Mouse (Mus musculus): ENCODE measurements around the gene Hecw2.

Gene Hecw2

DNA sequence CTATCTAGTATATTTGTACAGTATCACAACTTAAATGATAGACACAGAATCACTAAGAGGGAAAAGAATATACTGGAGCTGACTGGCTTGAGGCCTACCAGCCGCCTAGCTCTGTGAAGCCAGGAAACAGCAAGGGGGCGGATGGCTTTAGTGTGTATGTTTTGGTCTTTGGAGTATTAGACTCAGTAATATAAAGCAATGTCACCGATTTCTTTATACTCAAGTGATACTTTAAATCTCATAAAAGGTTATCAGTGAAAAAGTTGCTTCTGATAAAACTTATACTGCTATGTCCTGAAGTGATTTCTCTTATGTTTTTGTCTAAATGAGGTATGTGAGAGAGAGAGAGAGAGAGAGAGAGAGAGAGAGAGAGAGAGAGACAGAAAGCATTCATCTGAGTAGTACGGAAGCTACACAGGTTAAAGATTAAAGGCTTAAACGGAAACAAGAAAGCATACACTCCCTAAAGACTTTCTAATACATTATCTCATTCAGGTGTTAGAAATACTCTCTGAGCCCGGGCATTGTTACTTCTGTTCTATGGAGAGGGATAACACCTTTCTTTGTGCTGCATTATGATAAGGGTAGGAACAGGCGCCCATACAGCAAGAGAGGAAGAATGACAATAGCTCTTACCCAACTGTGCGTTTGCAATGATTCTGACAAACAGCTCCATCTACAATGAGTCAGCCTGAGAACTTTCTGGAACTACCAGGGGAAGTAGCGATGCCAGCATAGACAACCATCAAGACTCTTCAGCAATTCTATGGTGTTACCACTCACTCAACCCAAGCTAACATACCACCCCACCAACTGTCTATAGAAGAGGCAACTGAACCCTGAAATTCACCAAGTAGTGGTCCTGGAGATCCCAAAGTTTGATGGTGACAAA is 370.3 kb downstream of the Hecw2 start:
- DNase-seq, result no peak

DNA sequence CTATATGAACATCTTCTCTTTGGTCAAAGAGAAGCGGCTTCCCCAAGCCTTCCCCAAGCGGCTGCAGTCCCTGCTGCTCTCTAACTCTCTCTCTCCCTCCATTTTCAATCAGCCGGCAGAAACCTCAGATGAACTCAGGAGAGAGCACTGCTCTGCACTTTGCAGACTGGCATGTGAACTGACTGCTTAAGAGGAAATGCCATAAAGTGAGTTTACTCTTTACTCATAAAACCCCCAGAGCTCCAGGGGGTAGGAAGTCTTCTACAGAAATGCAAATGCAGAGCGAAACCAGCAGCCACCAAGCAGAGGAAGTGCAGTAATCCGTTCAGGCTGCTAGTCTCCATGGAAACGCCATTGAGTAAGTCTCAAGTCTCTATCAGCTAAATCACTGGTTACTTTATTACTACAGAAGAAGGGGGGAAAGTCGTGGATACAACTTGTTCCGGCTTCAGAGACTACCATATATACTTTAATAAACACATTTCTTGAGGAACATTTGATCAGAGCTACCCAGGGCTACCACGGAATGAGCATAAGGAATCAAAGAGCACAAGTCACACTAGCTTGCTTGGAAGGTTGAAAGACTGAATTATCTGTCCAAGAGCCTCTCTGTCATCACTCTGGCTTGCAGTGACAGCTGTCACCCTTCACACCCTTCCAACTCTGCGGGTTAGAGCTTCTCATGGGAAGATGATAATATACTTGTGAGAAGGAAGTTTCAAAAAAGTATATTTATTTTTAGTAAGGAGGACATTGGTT is 371.1 kb downstream of the Hecw2 start:
- no peak for DNase-seq

DNA sequence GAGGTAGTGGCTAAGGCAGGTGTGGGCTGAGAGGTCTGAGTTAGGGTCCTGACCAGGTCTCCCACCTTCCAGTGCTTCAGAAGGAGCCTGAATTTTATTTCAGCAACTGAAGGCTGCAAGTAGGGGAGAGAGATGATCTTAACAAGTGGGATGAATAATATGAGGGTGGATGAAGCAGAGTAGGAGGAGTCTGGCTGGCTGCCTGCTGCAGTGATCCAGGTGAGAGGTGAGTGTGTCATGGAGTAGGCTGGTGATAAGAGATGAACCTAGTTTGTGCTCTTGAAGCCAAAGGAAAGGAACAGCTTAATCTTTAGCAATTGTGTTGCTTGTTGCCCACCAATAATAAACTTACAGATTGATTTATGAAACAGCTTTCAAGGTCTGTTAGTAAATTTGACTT is 373.0 kb downstream of the Hecw2 start:
- DNase-seq, result no peak

DNA sequence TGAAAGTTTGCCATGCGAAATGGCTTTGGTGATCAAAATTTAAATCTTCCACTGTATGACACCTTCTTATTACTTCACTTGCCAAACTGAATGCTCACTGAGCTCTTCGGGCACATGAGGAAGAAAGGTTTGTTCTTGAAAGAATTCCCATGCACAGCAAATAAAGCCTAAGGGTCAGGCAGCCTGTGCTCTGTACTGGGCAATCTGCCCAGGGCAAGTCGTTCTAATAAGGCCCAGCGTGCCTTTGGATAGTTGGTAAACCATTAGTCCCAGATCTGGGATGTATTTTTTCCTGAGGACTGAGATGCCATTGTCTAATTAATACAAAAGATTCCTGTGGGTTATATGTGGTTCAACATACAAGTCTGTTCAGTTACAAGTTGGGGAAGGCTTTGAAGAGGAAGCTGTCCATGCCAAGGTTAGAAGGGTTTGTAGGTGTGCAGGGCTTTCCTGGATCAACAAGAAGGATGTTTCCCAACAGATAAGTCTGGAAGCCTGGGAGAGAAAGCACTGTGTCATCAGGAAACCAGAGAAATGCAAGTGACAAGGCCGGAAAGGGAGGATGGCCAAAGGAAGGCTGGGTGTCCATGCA is 374.8 kb downstream of the Hecw2 start:
- no peak for DNase-seq

DNA sequence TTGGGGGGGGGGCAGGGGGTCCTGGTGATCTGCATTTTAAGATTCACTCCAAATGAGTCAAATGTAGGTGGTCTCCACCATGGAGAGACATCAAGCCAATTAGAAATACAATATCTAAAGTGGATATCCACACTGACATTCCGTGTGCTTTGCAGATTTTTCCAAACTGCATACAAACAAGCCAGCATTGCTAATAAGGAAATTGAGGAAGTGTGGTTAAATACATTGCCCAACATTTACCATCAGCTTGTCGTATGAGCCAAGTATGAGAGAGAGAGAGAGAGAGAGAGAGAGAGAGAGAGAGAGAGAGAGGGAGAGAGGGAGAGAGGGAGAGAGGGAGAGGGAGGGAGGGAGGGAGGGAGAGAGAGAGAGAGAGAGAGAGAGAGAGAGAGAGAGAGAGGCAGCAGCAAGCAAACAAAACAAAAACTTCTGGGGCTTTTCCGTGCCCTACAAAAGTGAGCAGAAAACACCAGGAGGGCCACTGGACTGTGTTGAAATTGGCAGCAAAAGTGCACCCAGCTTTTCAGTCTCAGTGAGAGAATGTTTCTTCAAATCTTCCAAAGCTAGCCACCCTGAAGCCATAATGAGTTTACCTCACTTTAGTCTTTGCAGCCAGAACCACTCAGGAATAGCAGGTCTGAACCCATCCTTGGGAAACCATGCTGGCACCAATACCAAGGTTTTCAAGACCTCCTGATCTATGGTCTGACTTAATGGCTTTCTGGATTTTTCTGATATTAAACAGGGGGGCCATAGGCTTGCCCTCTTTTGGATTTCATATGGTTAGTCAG is 376.7 kb downstream of the Hecw2 start:
- DNase-seq, result no peak

DNA sequence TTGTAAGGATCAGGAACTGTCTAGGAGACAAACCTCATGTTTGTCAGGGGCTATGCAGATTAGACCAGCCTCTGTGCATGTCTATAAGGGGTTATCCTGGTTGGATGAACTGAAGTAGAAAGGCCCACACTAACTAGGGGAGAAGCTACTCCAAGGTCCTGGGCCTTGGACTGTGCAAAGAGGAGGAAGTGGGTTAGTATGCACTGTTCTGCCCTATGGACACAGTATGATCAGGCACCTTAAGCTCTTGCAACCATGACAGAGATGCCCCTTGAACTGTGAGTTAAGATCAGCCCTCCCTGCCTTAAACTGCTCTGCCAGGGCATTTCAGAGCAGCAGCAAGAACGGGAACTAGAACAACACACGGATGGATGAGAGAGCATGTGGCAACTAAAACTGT is 378.6 kb downstream of the Hecw2 start:
- no peak for DNase-seq

DNA sequence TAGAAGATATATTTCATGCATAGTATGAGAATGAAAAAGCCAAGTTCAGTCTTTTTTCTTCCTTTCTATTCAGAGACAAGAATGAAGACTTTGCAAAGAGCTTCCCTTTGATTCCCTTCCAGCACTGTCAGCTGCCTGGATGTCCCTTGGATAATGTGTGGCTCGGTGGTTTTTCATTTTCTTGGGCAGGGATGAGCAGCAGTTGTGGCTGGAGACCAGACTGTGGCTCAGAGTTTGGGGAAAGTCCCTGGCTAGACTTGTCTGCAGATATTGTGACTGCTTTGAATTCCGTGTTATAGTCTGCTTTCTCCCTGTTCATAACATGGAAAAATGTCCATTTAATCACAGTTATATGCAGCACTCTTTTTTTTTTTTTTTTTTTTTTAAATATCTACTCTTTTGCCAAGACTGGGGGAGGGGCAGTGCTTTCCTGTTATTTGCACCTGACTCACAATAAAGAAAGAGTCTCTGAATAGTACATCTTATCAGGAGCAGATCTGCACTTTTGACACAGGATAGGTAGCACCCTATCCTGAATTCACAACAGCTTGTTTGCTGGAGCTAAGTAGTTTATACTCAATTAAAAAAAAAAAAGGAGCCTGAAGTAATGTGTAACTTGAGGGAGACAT is 380.8 kb downstream of the Hecw2 start:
- no peak for DNase-seq

DNA sequence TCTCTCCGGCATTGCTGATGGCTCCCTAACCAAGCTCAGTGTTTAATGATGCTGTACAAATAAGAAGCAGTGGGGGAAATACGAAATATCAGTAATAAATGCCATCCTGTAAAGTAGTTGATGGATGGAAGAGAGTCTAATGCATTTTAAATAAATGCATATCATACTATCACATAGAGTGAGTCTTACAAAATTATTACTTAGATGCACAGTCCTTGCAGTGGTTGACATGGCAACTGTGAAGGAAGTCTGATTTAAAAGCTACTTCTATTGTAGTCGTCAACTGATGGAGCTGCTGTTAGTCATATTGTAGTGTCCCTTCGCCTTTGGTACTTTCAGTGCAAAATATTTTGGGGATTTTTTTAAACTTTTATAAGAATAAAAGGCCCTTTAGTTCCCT is 383.0 kb downstream of the Hecw2 start:
- no peak for DNase-seq

DNA sequence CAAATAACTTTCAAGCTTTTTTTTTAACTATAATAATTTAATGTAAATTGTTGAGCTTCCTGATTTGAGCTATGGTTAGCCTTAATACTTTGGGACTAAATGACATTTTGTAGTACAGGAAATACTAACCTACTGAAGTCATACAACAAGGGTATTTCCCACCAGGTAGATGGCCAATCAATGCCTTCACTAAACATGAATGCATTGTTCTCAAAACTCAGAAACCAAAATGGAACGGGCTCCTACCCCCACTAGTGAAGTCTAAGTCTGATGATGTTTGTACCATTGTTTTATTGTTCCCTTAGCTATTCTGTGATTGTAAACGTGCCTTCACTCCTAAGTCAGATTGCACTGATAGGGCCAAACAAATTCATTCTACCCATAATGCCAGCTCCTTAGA is 386.7 kb downstream of the Hecw2 start:
- no peak for DNase-seq

DNA sequence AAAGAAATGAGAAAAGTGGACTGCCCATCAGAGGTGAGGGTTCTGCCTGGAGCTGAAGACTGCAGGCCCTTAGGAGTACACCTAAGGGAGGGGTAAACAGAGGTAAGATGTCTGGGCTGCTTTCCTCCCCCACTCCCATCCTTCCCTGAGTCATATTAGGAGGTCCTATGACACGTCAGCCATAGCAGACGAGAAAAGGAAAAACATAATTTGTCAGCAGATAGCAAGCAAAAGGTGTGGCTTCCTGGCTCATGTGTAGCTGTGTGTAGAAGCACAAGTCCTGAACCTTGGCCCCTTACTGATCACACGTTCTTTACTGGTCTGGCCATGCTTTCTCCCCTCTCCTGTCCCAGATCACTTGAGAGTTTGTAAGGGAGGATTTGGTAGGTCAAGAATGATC is 397.2 kb downstream of the Hecw2 start:
- DNase-seq, result no peak

DNA sequence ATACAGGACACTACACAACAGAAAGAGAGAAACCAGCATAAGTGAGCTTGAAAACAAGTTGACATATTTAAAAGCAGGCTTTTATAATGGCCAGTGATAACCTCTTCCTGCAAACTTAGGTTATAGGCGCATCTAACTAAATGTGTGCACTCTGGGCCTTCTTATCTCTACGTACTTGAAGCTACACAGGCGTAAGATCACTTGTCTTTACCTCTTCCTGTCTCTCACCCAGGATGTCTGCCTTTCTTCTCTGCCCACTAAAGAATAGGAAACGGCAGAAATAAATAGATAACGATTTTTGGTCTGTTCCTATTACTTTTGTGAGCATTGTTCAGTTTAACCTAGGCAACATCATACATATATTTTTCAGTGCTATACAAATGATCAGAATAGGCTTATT is 397.9 kb downstream of the Hecw2 start:
- no peak for DNase-seq

DNA sequence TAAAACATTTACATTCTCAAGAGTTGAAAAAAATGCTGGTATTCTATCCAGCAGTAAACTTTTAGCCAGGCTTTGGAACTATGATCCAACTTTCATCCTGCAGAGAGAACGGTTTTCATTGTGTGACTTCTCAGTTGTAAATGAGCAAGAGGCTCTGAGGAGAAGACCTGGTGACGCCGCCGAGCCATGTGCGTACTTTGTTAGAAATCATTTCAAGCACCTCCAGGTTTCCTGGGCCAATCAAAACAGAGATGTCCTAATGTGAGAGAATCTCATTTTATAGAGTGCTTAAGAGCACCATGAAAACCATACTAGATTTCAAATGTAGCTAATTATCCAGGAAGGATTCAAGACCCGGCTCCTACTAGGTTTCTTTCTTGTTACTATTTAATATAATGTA is 398.7 kb downstream of the Hecw2 start:
- DNase-seq, result no peak

DNA sequence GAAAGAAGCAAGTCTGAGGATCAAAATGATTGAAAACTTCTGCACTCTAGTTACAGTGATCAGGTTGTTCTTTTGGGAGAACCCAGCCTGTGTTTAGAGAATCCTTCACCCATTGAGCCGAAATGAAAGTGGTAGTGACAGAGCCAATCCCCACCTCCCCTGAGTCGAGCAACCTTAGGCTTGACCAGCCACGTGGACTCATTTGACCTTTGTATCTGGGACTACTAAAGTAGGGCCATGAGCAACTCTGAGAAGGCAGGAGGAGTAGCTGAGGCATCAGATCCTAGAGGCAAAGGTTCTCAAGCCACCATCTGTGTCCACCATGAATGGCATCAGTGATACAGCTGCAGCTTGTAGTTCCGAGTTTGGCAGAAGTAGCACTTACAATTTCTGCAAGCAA is 399.4 kb downstream of the Hecw2 start:
- DNase-seq, result no peak

DNA sequence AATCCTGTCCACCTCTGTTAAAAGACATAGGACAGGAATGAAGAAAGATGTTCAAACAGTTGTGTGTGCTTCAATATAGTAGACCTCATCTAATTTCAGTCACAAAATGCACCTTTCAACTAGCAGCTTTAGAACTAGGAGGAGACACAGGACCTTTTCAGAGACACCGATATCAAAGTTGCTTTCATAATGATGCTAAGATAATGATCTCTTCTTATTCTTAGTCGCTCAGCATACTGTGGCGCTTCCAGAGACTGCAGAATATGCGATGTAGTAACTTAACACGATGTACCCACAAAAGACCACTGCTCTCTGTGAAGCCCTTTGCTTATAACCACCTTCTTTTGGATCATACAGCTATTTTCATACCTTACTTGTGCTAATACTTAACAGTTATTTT is 399.9 kb downstream of the Hecw2 start:
- no peak for DNase-seq

DNA sequence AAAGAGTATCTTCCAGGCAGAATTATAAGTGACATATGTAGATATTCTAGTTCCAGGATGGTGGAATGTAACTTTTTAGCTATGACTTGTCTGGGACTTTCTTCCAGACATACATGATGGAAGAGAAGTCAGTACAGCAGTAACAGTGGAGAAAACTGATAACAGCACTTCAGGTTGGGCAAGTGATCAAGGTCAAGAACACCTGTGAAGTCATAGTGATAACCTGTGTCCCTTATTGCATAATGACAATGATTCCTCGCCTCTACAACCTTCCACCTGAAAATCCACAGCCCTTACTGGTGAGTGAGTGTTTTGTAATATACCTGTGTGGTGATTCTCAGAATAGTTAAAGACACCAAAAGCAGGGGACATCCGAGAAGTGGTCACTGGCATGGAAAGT is 400.7 kb downstream of the Hecw2 start:
- DNase-seq, result no peak

DNA sequence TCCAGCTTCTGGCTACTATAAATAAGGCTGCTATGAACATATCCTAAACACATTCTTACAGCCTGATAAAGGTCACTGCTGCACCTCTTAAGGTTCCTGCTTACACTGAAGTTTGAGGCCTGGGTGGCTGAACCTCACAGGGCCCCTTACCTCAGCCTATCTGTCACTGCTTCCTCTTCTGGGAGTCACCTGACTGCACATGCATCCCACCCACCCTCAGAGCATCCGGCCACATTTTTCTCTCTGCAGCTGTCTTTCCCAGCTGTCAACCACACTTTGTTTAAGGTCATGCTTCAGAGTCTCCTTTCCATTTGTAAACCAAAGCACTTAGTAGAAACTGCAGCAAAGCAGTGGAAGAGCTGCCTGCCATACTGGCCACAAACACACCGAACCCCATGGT is 403.6 kb downstream of the Hecw2 start:
- no peak for DNase-seq

DNA sequence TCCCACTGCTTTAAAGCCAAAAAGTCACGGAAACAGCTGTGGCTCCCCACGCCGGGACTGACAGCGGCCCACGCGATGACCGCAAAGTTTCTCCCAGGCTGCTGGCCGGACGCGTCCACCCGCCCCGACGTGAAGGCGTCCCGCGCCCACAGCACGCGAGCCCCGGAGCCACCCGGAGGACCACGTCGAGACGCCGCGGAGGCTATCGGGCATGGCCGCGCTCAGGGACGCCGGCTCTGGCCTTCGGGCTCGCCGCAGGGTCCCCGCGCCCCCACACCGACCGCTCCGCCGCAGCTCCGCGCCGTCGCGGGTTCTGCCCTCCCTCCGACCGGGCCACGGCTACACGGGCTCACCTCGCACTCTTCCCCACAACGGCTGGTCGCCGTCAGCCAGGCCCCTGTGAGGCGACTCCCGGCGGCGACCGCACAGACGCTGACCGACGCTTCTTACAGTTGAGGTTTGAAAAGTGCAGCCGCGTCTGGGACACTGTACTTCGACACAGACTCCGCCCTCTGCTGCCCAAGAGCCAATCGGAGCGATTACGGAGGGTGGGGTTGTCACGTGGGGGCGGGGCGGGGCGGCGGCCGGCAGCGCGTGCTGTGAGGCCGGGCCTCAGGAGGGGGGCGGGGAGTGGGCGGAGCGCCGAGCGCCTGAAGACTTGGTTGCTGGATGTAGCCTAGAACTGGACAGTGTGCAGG is 410.1 kb downstream of the Hecw2 start, which contains the start of gene Stk17b:
Stk17b (minus strand) TSS at position 504 of the 698 bp plus-strand sequence.
- peak; percentile 59 for DNase-seq

DNA sequence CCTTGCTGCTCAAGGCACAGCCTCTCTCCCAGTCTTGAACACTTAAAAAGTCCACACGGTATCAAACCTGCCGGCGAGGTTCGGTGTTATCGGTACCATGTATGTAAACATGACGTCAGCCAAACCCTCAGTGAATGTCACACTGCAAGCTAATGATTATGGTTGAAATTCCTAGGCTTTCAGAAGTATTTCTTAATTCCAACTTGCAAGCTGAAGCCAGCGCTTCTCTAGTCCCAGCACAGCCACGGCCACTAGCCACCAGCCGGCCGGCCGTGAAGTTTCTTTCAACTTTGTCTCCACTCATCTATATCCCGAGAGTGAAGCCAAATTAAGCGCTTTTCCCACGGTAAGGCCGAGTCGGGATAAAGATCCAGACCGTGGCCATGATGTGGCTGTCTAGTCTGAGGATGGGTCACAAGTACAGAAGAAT is 410.7 kb downstream of the Hecw2 start:
- no peak for DNase-seq

DNA sequence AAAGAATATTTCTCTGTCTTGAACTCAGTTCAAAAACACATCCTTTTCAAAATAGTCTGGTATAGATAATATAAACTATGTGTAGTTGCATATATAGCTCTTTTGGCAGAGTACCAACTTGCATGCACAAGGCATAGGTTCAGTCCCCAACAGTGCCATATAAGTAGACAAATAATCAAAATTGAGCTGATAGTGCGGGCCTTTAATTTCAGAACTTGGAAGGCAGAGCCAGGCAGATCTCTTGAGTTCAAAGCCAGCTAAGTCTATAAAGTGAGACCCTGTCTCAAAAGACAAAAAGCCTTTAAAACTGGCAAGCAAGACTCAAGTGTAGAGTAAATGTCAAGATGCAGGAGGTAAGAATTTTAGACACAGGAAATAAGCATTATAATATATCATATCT is 412.0 kb downstream of the Hecw2 start:
- DNase-seq, result no peak

DNA sequence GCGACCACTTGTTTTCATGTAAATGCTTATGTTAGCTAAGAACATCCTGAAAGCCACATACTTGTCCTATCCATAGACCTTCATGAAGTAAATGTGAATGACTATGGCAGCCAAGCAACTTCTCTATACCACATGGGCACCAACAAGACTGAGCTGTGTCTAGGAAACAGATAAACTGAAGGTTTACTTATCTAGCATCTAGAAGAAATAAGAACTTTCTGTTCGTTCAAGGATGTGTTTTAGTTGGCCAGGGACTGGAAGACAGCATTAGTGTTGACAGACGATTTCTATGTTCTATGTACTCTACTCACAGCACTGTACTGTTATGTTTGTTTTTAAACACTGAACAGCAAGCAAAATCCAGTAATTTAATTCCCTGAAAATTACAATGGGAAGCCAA is 412.9 kb downstream of the Hecw2 start:
- DNase-seq, result no peak

DNA sequence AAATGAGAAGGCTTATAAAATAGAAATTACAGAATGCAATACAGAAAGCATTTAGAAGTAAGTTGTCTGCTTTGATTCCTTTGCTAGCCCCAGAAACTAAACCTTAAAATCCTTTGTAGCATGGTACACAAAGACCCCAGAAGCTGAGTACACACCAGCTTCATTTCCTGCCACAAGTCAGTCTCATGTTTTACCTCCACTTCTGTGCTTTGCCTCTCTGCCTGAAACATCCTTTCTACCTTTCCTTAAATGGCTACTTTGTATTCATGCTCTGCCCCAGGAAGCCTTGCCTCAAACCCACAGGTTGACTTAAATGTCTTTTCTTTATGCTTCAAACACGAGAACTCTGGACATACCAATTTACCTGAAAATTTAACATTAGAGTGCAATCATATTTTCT is 413.7 kb downstream of the Hecw2 start:
- DNase-seq, result no peak
